Mouse (Mus musculus): ENCODE measurements around the gene Gm43518.

Gene Gm43518

DNA sequence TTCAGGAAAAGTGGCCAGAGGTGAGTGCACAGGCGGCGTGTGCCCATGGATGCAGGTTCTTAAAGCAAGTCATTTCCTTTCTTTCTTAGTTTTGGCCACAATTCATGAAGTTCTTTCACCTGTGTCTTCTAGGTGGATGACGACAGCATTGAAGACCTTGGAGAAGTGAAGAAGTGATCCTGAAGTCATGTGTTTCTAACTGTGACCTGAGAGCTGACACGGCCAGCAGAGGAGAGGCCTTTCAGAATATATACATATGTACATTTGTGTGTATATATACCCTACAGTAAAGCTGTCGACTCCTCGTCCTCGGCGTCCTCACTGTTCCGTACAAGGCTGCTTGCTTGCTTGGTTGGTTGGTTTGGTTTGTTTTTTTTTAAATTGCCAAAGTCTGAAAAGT lies at the start of gene Gm43518:
TSS of gene Gm43518 (plus strand) at position 301 of the 400 bp plus-strand sequence.
- DNase-seq = no peak

GRCm38 (mm10) chr5:123878056-123878455 lies 49.2 kb upstream of the Gm43518 start:
- DNase-seq = peak in 1 of 2 experiments; percentile 10

GRCm38 (mm10) chr5:123879928-123880327 lies 47.3 kb upstream of the Gm43518 start, which contains the start of gene Hcar1:
TSS of gene Hcar1 (minus strand) at chr5:123880020.
- peak; percentile 25 to 62 for DNase-seq

DNA sequence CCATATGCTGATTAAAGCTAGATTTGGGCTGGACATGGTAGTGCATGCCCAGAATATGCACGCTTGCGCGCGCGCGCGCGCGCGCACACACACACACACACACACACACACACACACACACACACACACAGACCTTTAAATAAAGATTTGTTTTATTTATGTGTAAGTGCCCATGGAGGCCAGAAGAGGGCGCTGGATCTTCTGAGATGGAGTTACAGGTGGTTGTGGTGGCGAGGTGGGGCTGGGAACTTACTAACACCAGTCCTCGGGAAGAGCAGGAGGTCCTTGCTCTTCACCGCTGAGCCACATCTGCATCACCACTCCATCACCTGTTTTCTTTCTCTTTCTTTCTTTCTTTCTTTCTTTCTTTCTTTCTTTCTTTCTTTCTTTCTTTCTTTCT lies 46.4 kb upstream of the Gm43518 start:
- DNase-seq = no peak

- no peak for DNase-seq
Measured at GRCm38 (mm10) chr5:123883891-123884290, 43.3 kb upstream of the Gm43518 start.

GRCm38 (mm10) chr5:123884332-123884731 lies 42.9 kb upstream of the Gm43518 start:
- DNase-seq = no peak

DNA sequence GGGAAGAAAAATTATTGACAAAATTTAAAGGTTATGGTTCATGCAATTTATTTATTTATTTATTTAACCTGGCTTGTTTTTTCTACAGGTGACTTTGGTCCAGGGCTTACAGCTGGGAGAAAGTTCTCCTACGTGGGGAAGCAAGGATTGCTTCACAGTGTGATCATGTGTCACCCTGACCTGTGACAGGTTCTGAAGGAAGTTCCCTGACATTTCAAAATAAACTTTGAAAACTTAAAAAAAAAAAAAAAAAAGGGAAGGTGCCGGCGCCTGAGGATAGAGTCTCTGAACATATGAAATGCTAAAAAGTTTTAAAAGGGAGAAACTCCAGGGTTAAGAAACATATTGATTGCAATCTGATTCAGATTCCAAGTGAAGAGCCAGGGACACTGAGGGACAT lies 40.9 kb upstream of the Gm43518 start:
- no peak for DNase-seq

GRCm38 (mm10) chr5:123890312-123890711 lies 36.9 kb upstream of the Gm43518 start:
- DNase-seq = no peak

DNA sequence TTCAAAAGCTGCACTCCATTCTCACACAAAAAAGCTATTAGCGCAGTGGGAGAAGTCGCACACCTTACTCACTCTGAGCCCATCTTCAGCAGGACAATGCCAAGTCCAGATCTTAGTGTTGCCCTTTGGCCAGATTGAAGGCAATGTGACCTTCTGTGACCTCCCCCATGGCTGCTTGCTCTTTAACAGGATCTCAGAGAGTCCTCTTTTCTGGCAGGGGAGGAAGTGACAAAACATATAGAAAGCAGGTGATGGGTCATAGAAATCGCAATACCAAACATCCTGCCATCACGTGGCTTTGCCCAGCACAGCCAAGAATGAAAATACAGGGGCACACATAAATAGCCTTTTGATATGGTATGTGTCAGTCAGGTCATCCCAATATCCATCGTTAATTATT lies 36.2 kb upstream of the Gm43518 start:
- no peak for DNase-seq

- DNase-seq = peak in 1 of 2 experiments; percentile 24
Measured at GRCm38 (mm10) chr5:123891669-123892068, 35.5 kb upstream of the Gm43518 start.

- DNase-seq = no peak
Measured at GRCm38 (mm10) chr5:123893520-123893919, 33.7 kb upstream of the Gm43518 start.

DNA sequence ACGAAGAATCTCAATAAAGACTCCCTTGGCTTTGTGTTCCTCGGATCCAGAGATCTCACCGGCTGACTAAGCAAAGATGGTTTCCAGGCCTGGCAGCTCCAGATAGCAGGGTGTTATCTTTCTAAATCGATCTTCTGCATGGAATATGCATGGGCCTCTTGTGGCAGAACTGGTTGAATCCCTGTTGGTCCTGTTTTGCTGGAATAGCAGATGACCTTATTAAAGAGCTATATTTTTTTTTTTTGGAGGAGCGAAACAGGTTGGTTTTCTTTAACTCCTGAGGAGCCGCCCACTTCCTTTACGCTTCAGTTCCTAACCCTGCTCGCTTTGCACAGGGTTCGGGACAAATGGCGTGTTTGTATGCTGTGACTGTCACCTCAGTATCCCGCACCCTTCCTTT lies 30.8 kb upstream of the Gm43518 start:
- no peak for DNase-seq

DNA sequence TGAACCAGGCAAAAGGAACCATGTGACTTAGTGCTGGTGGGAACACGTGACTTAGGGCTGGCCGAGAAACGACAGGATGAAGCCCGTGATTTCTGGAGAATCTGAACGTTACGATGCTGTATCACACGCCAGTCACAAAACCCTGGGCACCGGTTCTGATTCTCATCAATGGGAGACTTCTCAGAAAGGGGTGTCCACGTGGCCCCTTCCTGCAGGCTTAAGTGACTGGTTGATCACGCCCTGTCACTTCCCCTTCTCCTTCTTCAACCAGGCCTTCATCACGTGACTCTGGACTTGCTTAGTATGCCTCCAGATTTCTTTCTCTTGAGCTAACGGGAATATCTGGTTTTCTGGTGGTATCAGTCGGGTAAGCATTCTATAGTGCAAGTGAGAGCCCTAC lies 29.9 kb upstream of the Gm43518 start:
- DNase-seq = no peak

DNA sequence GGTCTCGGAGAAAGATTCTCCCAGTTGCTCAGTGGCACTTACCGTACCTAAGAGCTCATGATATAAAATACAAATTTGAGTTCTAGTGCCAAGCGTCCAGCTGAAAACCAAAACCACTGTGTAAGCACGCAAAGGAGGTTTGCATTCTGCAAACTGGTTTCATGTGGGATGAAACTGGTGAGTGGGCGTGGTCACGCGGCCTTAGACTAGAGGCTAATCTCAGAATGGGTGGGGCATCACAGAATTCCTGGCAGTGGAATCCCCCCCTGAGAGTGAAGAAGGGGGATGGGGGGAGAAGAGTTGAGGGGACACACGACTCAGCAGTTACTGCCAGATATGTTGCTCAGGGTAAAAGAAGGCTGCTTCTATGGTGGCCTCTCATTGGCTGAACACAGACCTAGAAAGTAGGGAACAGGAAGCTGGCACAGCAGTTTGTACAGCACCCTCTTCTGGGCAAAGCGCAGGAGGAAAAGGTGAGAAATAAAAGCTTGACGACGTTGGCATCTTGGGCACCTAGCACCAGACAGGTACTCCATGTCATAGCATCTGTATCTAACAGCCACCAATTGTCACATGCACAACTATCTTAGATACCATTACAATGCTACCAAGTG lies 23.1 kb upstream of the Gm43518 start:
- no peak for DNase-seq

DNA sequence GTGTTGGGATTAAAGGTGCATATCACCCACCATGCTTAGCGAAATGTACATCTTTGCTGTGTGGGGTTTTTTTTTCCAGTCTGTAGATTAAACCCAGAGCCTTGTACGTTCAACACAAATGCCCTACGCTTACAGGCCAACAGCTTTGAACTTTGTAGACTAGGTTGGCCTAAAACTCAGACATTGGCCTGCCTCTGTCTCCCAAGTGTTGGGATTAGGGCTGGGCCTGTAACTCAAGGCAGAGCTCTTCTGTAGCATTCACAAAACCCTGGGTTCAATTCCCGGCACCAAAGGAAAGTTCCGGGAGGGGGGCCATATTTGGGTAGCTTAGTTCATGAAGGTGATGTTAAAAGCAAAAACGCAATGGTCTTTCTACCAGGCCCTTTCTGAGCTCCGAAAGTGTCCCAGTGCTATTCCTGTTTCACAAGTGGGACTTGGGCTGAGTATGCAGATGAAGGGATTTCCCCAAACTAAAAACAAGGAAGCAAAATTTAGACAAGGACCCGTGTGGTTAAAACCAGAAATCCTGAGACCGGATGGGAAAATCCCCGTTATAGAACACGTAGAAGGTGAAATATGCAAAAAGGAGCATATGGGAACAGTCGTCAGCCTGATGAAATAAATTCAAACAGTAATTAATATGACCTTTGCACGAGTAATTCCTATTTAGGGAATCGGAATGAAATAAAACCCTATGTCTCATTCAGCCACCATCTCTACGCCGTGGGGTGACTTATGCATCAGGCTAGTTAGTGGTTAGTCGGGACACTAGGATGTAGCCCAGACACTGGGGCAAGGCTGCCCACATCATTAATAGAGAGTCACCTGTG lies 20.9 kb upstream of the Gm43518 start:
- no peak for DNase-seq

GRCm38 (mm10) chr5:123906976-123907630 lies 20.1 kb upstream of the Gm43518 start, which contains the start of gene Denr:
TSS of gene Denr (plus strand) at chr5:123907175.
- DNase-seq = peak; percentile 99

GRCm38 (mm10) chr5:123907631-123907977 lies 19.6 kb upstream of the Gm43518 start:
- DNase-seq = no peak

DNA sequence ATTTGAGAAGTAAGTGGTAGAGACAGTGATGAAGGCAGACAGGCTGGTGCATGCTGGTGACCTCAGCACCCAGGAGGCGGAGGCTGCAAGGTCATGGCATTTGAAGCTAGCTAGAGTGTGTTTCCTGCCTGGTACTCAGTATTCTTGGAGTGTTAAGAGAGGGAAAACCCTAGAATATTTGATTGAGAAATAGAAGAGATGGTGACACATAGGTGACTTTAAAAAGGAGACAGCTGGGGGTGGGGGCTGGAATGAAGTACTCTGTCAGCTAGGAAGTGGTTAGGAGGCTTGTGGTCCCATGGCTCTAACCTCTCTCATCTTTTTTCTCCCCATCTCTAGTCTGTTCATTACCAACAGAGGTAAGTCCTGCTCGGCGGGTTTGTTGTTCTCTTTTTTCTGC lies 12.4 kb upstream of the Gm43518 start:
- DNase-seq = no peak

GRCm38 (mm10) chr5:123922112-123922511 lies 5.1 kb upstream of the Gm43518 start:
- no peak for DNase-seq

- peak; percentile 96 to 98 for DNase-seq
Measured at GRCm38 (mm10) chr5:123930508-123930989, 3.3 kb downstream of the Gm43518 start, which contains the start of gene Ccdc62. TSS of gene Ccdc62 (plus strand) at chr5:123930679.

DNA sequence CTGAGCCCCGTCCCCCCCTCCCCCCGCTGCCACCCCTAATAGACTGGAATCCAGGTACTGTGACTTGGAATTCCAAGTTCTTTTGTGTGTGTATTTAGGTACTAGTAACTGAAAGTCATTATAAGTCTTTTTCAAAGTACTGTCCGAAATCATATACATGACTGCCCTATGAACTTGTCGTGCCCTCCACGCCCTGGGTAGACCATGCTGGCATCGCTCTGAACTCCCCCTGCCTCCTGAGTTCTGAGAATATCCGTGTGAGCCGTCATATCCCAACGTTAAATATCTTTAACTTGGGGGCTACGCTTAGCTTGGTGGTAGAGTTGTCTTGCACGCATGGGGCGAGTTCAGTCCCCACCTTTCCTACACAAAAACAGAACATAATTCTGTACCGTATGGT lies 3.9 kb downstream of the Gm43518 start:
- no peak for DNase-seq

- DNase-seq = no peak
Measured at GRCm38 (mm10) chr5:123932927-123933326, 5.7 kb downstream of the Gm43518 start.

DNA sequence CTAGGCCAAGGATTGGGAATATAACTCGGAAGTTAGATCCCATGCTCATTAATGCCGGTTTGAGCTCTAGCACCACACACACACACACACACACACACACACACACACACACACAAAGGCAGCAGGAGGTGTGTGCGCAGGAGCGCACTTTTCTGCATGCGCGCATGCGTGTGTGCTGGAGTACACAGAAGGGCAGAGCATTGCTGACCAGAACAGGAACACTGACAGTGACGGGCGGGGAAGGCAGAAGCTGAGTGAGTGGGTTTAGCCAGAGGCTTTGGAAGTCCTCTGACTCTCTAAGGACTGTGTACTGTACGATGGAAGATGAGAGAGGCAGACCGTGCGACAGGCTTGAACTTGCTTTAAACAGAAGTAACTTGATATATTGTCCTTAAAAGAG lies 6.3 kb downstream of the Gm43518 start:
- no peak for DNase-seq

Measured in kidney, postnatal 25 days (tissue).